ENCODE assay signal across 8 mouse cellular contexts in genomic region chr3:31166365-31166871, GRCm38 (mm10). TPM values are rescaled to one million over a fixed set of nuclear protein-coding genes. Genes with fewer than 3 reads are reported as not detected.
DNase-seq lines count a peak whose midpoint lies in the region; ATAC-seq and TF ChIP-seq lines count a peak whose summit lies in the region.

No protein-coding gene starts in this region.

- no peak overlapping the region for H3K27ac ChIP-seq in lung, embryonic 15.5 days
- H3K27ac ChIP-seq in hindbrain, postnatal 0 days, result no peak overlapping the region

- no peak for TF ChIP-seq CTCF in hindbrain, postnatal 0 days (IDR thresholded peaks at IDR 0.05; ENCODE audit: low read depth)

- H3K9ac ChIP-seq in lung, embryonic 15.5 days, result no peak overlapping the region
- H3K9ac ChIP-seq in hindbrain, postnatal 0 days (replicated peaks; ENCODE audit: low read length), result no peak overlapping the region

- H3K36me3 ChIP-seq in lung, embryonic 15.5 days, result no peaks in the 10 kb centered on the region
- H3K36me3 ChIP-seq in hindbrain, postnatal 0 days (ENCODE audit: insufficient read depth, low read length), result no peaks in the 10 kb centered on the region

- no peak overlapping the region for H3K4me3 ChIP-seq in lung, embryonic 15.5 days
- H3K4me3 ChIP-seq in hindbrain, postnatal 0 days (ENCODE audit: low read length), result no peak overlapping the region

- no peaks in the 10 kb centered on the region for H3K27me3 ChIP-seq in lung, embryonic 15.5 days
- H3K27me3 ChIP-seq in hindbrain, postnatal 0 days (ENCODE audit: insufficient read depth, low read length), result no peaks in the 10 kb centered on the region

- WGBS in lung, embryonic 15.5 days, result 55% methylated on average over 12 of the region's 12 CpGs
- WGBS in hindbrain, postnatal 0 days, result 21% methylated on average over 12 of the region's 12 CpGs

- H3K4me2 ChIP-seq in lung, embryonic 15.5 days, result no peak overlapping the region
- H3K4me2 ChIP-seq in hindbrain, postnatal 0 days (ENCODE audit: low read depth, low read length), result no peak overlapping the region

- peak; percentile 81; the same call in 1 of the 2 replicates for ATAC-seq in lung, embryonic 15.5 days (ENCODE audit: borderline replicate concordance, extremely low read depth, low FRiP score, low TSS enrichment)
- peak; percentile 89 for ATAC-seq in hindbrain, postnatal 0 days

- H3K9me3 ChIP-seq in lung, embryonic 15.5 days, result no peaks in the 10 kb centered on the region
- H3K9me3 ChIP-seq in hindbrain, postnatal 0 days (ENCODE audit: low read length), result no peaks in the 10 kb centered on the region

- no peaks in the 10 kb centered on the region for H3K4me1 ChIP-seq in lung, embryonic 15.5 days
- no peaks in the 10 kb centered on the region for H3K4me1 ChIP-seq in hindbrain, postnatal 0 days (ENCODE audit: insufficient read depth, low read length)

- peak; percentile 36 for DNase-seq in cerebellum, adult 9-11 months
- DNase-seq in cerebellum, postnatal 36 days, result no peak
- DNase-seq in lung, postnatal 36 days, result no peak
- peak; percentile 66 for DNase-seq in hindbrain, postnatal 0 days (ENCODE audit: low spot score)
- peak; percentile 67 for DNase-seq in retina, embryonic 14.5 days (ENCODE audit: low spot score)
- no peak for DNase-seq in thymus, adult 18-20 months
- DNase-seq in ovary, postnatal 36 days (ENCODE audit: low spot score), result no peak

RNA-seq across cellular contexts. Expression of gene Cldn11, which starts 16.7 kb away (rescaled TPM):
- 5.6 and 7.7 TPM in 2 replicates for polyA plus RNA-seq in lung, embryonic 15.5 days (2015; fragmentation: Nextera tagmentation; extraction: Ambion mirVana)
- 61.8 and 80.1 TPM in 2 replicates for total RNA-seq in hindbrain, postnatal 0 days (2014; rRNA removed)
- 71.0 and 76.7 TPM in 2 replicates for polyA plus RNA-seq in hindbrain, postnatal 0 days (2015; fragmentation: Nextera tagmentation; extraction: Ambion mirVana)

Comparison
In these comparisons a context has a peak if more than half of its experiments do, and no peak if none do; other contexts are left out.
1. DNase-seq: peak in cerebellum, adult 9-11 months (single experiment), hindbrain, postnatal 0 days (single experiment) and retina, embryonic 14.5 days (single experiment); none in cerebellum, postnatal 36 days (0 of 2), lung, postnatal 36 days (single experiment), thymus, adult 18-20 months (0 of 2) and ovary, postnatal 36 days (single experiment).